Mouse (Mus musculus) stomach, postnatal 0 days (tissue): ENCODE measurements at regions not wholly inside any gene's neighbourhood (a gene's known extent, or its start where the extent isn't known, plus 50 kb on each side); places are given as distances from the start of the nearest gene placed in this dataset.

Experiments
- CTCF ChIP-seq: IDR thresholded peaks from 2 replicates; pipeline ENCODE4 v1.5.1; 2016; ENCODE audit warnings: antibody characterized with exemption, low read depth, mild to moderate bottlenecking, moderate library complexity
- EP300 ChIP-seq: optimal IDR thresholded peaks from 2 replicates; pipeline ENCODE3; 2016; ENCODE audit warnings: antibody characterized with exemption

GRCm38 (mm10) chr4:10117964-10118363, 756.3 kb upstream of the 2610301B20Rik start:
- TF ChIP-seq CTCF = no peak
- no peak for TF ChIP-seq EP300
